Mouse (Mus musculus) embryonic facial prominence, embryonic 10.5 days (tissue): Measurements from ENCODE around the gene Ghitm. TPM values are rescaled to one million over a fixed set of nuclear protein-coding genes. Genes with fewer than 3 reads are reported as not detected.
"Not testable (repeated sequence)": the region's sequence is repeated elsewhere in the genome, so short reads cannot be mapped to it uniquely, and the experiment has no call there.

Experiments used
- DNase-seq: peaks from one replicate; pipeline ENCODE4 v3.0.0-alpha.2; 2017; ENCODE audit warnings: low spot score
- H3K27ac ChIP-seq: fragments of 300-500 bp; sonication (generic); replicated peaks from 2 replicates; pipeline ENCODE4 v1.5.1; 2016; ENCODE audit warnings: mild to moderate bottlenecking
- H3K27me3 ChIP-seq: fragments of 300-500 bp; sonication (generic); replicated peaks from 2 replicates; pipeline ENCODE4 v1.6.1; 2016; ENCODE audit warnings: low read depth, mild to moderate bottlenecking; ENCODE audit not compliant: poor library complexity, severe bottlenecking
- H3K36me3 ChIP-seq: fragments of 300-500 bp; sonication (generic); replicated peaks from 2 replicates; pipeline ENCODE4 v1.6.1; 2016; ENCODE audit warnings: mild to moderate bottlenecking, moderate library complexity
- H3K4me1 ChIP-seq: fragments of 300-500 bp; sonication (generic); 2 replicates; pipeline ENCODE4 v1.6.1; 2016
- H3K4me3 ChIP-seq: fragments of 300-500 bp; sonication (generic); 2 replicates; pipeline ENCODE4 v1.5.1; 2016; ENCODE audit warnings: mild to moderate bottlenecking, moderate library complexity
- H3K9me3 ChIP-seq: fragments of 300-500 bp; sonication (generic); 2 replicates; pipeline ENCODE4 v1.6.1; 2016; ENCODE audit warnings: mild to moderate bottlenecking
- WGBS: fragments of 180-500 bp; shearing (Covaris S2); methylation state at CpG from one replicate; pipeline ENCODE4 v1.1.7; 2016; 5-methylcytosine and 5-hydroxymethylcytosine counted together
- polyA plus RNA-seq: library from polyadenylated mRNA; unstranded; fragments of >200 nt; fragmentation: Nextera tagmentation; extraction: Ambion mirVana; gene quantifications from 2 replicates; pipeline ENCODE4 v1.2.1, GENCODE M21; 2016

The Ghitm gene
- 202 and 213 TPM in 2 replicates for polyA plus RNA-seq

DNA sequence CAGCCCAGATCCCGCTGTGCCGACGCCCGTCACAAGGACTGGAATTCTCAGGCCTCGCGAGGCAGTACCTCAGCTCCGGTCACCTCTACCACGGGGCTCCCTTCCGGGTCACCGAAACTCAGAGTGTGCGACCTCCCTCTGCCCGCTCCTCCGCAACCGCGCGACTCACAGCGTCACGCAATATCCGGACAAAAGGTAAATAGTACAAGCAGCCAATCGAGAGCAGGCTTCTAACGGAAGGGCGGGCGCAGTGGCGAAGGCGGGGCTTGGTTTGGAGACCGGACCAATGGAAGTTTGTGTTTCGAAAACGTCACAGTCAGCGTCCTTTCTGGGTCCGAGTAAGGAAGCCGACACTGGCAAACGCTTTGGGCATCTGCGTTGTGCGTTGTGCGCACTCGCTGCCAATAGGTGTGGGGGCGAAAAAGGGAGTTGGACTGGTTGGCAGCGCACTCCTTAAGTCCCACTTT, at the start of gene Ghitm:
TSS of gene Ghitm (minus strand) at position 146 of the 467 bp plus-strand sequence.
- under 1% methylated on average over 38 of the region's 38 CpGs for WGBS

DNA sequence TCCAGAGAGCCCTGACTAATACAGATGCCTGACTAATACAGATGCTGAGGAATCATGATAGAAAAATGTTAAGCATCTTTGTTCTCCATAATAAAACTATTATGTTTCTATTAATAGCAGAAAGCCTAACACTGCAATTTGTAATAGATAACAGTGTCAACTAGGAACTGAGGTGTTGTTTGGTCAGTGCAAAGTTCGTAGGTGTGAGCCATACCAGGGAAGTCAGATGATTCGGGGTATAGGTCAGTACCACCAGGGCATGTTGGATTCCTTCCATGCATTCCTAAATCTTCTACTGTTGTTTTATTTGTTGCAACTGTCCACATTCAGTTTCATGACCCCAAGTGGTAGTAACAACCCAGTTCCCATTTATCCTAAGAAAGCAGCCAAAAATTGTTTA, 49.8 kb upstream of the Ghitm start:
- DNase-seq, result no peak
- no peak overlapping the region for H3K4me3 ChIP-seq
- WGBS, result 91% methylated on average over 2 of the region's 2 CpGs

More for the DNA sequence above, at the start of gene Ghitm:
- no peaks in the 10 kb centered on the region for H3K9me3 ChIP-seq
- H3K4me1 ChIP-seq, result peaks cover 8% of the 10 kb centered on the region
- DNase-seq, result peak; percentile 96
- H3K4me3 ChIP-seq, result peak within 1 kb of the TSS; percentile 91
- peak within 1 kb of the TSS; percentile 91 for H3K27ac ChIP-seq
- H3K27me3 ChIP-seq, result no peaks in the 10 kb centered on the region
- peaks cover 31% of the 10 kb centered on the region for H3K36me3 ChIP-seq

DNA sequence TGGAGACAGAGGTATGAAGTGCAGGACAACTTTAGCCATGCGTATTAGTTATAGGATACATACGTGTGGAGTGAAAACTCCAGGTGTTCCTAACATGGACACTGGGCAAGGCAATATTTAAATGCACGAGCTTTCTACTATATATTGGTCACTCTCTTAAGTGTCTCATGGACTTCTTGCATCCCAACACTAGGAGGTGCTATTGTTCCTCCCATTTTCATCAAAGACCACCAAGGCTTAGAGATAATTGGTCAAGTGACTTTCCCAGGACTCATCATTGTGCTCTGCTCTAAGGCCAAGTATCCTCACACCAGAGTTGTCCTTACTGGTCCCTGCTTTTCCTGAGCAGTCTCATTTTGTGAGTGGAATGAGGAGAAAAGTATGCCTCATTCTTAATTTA, 39.4 kb upstream of the Ghitm start:
- H3K4me1 ChIP-seq, result no peaks in the 10 kb centered on the region
- 76% methylated on average over 3 of the region's 3 CpGs for WGBS
- no peaks in the 10 kb centered on the region for H3K27me3 ChIP-seq
- no peak overlapping the region for H3K27ac ChIP-seq
- no peak overlapping the region for H3K4me3 ChIP-seq
- DNase-seq, result no peak
- H3K36me3 ChIP-seq, result no peaks in the 10 kb centered on the region
- H3K9me3 ChIP-seq, result no peaks in the 10 kb centered on the region

More for the DNA sequence above, 49.8 kb upstream of the Ghitm start:
- Histone ChIP-seq H3K27me3 (no peaks in the 10 kb centered on the region), H3K9me3 (no peaks in the 10 kb centered on the region), H3K36me3 (no peaks in the 10 kb centered on the region), H3K4me1 (no peaks in the 10 kb centered on the region), H3K27ac (no peak overlapping the region)

GRCm38 (mm10) chr14:37165266-37165926, 30.3 kb upstream of the Ghitm start:
- 80% methylated on average over 1 of the region's 1 CpGs for WGBS
- H3K27me3 ChIP-seq, result no peaks in the 10 kb centered on the region
- no peak for DNase-seq
- no peak overlapping the region for H3K4me3 ChIP-seq
- H3K4me1 ChIP-seq, result no peaks in the 10 kb centered on the region
- no peaks in the 10 kb centered on the region for H3K36me3 ChIP-seq
- no peak overlapping the region for H3K27ac ChIP-seq
- H3K9me3 ChIP-seq, result no peaks in the 10 kb centered on the region

GRCm38 (mm10) chr14:37164392-37165032, 29.4 kb upstream of the Ghitm start:
- DNase-seq, result no peak
- Histone ChIP-seq H3K4me3 (no peak overlapping the region), H3K36me3 (no peaks in the 10 kb centered on the region), H3K27me3 (no peaks in the 10 kb centered on the region), H3K27ac (no peak overlapping the region), H3K9me3 (0 out of 2 replicates have a peak, but pooled peaks cover 2% of the 10 kb centered on the region), H3K4me1 (no peaks in the 10 kb centered on the region)
- WGBS, result 80% methylated on average over 4 of the region's 4 CpGs

GRCm38 (mm10) chr14:37163277-37163956, 28.3 kb upstream of the Ghitm start:
- no peak overlapping the region for H3K27ac ChIP-seq
- no peak for DNase-seq
- no peak overlapping the region for H3K4me3 ChIP-seq
- 82% methylated on average over 4 of the region's 4 CpGs for WGBS
- 0 out of 2 replicates have a peak, but pooled peaks cover 2% of the 10 kb centered on the region for H3K9me3 ChIP-seq
- H3K36me3 ChIP-seq, result no peaks in the 10 kb centered on the region
- H3K27me3 ChIP-seq, result no peaks in the 10 kb centered on the region
- no peaks in the 10 kb centered on the region for H3K4me1 ChIP-seq

GRCm38 (mm10) chr14:37154391-37154790, 19.3 kb upstream of the Ghitm start:
- H3K4me1 ChIP-seq, result no peaks in the 10 kb centered on the region
- DNase-seq, result no peak
- H3K27me3 ChIP-seq, result no peaks in the 10 kb centered on the region
- no peak overlapping the region for H3K27ac ChIP-seq
- no peaks in the 10 kb centered on the region for H3K36me3 ChIP-seq
- H3K4me3 ChIP-seq, result no peak overlapping the region
- WGBS, result 97% methylated on average over 1 of the region's 1 CpGs
- peaks cover 10% of the 10 kb centered on the region for H3K9me3 ChIP-seq

DNA sequence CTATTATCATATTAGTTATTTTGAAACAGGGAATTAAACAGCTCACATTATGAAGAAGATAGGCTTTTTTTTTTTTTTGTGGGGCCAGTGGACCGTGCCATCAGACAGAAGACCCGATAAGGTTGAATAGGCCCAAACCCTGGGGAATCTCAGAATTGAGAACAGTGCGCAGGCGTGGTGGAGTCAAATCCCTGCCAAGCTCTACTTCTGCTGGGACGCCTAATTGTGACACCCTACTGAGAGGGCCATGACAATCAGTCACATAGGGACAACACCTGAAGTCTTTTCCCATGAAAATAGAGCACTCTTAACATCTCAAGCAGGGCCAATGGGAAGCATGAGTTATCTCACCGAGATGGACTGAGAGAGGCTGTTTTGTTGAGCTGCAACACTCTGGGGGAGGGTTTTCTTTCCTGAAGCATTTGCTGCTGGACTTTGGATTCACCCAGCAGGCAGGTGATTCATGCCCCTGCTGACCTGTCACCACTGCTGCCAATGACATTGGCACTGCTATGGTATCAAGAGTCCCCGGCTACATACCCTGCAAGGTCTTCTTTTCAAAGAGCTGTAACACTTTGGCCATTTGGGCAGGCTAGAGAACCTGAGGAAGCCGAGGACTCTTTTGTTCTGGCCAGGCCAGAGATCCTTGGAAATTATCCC, 4.1 kb upstream of the Ghitm start:
- no peaks in the 10 kb centered on the region for H3K9me3 ChIP-seq
- peaks cover 2% of the 10 kb centered on the region; the same call in 1 of the 2 replicates for H3K4me1 ChIP-seq
- H3K36me3 ChIP-seq, result no peaks in the 10 kb centered on the region
- no peak overlapping the region for H3K4me3 ChIP-seq
- DNase-seq, result no peak
- H3K27ac ChIP-seq, result no peak overlapping the region
- no peaks in the 10 kb centered on the region for H3K27me3 ChIP-seq
- WGBS, result 64% methylated on average over 8 of the region's 8 CpGs

GRCm38 (mm10) chr14:37137596-37137995, 2.5 kb upstream of the Ghitm start:
- not testable (repeated sequence) for H3K4me3 ChIP-seq, H3K4me1 ChIP-seq, H3K27ac ChIP-seq, H3K36me3 ChIP-seq, DNase-seq, H3K27me3 ChIP-seq, H3K9me3 ChIP-seq
- 86% methylated on average over 3 of the region's 3 CpGs for WGBS

DNA sequence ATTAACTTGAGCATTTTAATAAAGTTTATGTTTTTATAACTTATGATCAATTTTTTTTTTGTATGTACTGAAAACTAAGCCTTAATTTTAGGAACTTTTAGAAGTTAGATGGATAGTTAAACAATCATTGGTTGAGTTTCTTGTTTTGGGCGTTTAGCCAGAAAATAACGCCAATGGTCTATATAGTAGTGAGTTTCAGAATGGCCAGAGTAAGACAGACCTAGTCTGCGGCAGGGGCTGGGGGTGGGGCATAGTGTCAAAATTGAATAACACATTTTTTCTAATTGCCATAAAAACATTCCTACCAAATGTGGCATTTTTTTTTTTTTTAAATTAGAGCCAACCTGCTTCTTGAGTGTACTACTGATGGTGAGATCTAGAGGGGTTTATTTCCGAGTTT, 1.0 kb upstream of the Ghitm start:
- no peak overlapping the region for H3K27ac ChIP-seq
- WGBS, result 87% methylated on average over 4 of the region's 4 CpGs
- H3K4me1 ChIP-seq, result peaks cover 8% of the 10 kb centered on the region
- H3K9me3 ChIP-seq, result no peaks in the 10 kb centered on the region
- no peak for DNase-seq
- H3K4me3 ChIP-seq, result peak overlapping the region; percentile 91; the same call in 1 of the 2 replicates
- peaks cover 22% of the 10 kb centered on the region for H3K36me3 ChIP-seq
- no peaks in the 10 kb centered on the region for H3K27me3 ChIP-seq

GRCm38 (mm10) chr14:37135671-37136070, 599 bp upstream of the Ghitm start:
- peak overlapping the region; percentile 72 for H3K27ac ChIP-seq
- H3K27me3 ChIP-seq, result no peaks in the 10 kb centered on the region
- peaks cover 8% of the 10 kb centered on the region for H3K4me1 ChIP-seq
- peaks cover 26% of the 10 kb centered on the region for H3K36me3 ChIP-seq
- H3K9me3 ChIP-seq, result no peaks in the 10 kb centered on the region
- DNase-seq, result no peak
- 4% methylated on average over 10 of the region's 10 CpGs for WGBS
- H3K4me3 ChIP-seq, result peak overlapping the region; percentile 91
